ENCODE assay signal across 8 mouse cellular contexts in genomic region chr19:6305517-6306115, GRCm38 (mm10). TPM values are rescaled to one million over a fixed set of nuclear protein-coding genes. Genes with fewer than 3 reads are reported as not detected.
A peak's percentile ranks its signal among the peaks of the same experiment; 100 is the strongest.
DNase-seq lines count a peak whose midpoint lies in the region; ATAC-seq and TF ChIP-seq lines count a peak whose summit lies in the region.

No protein-coding gene starts in this region.

- H3K9me3 ChIP-seq in ES-Bruce4 (replicated peaks; ENCODE audit: control insufficient read depth, insufficient read depth, low read length, poor library complexity, severe bottlenecking), result no peaks in the 10 kb centered on the region
- H3K9me3 ChIP-seq in forebrain, embryonic 15.5 days, result no peaks in the 10 kb centered on the region
- H3K9me3 ChIP-seq in liver, embryonic 14.5 days (ENCODE audit: control insufficient read depth, low read length), result no peaks in the 10 kb centered on the region

- H3K36me3 ChIP-seq in heart, adult 2 months (ENCODE audit: control insufficient read depth, insufficient read depth, low read length), result peaks cover 12% of the 10 kb centered on the region
- H3K36me3 ChIP-seq in ES-Bruce4 (ENCODE audit: control insufficient read depth, insufficient read depth, low read length, poor library complexity, severe bottlenecking), result peaks cover 15% of the 10 kb centered on the region
- H3K36me3 ChIP-seq in forebrain, embryonic 15.5 days, result 0 out of 2 replicates have a peak, but pooled peaks cover 4% of the 10 kb centered on the region
- no peaks in the 10 kb centered on the region for H3K36me3 ChIP-seq in liver, embryonic 14.5 days (replicated peaks; ENCODE audit: control insufficient read depth, insufficient read depth, low read depth)

- TF ChIP-seq EP300 in heart, adult 2 months (IDR thresholded peaks at IDR 0.05; ENCODE audit: insufficient read depth, low read depth, low read length), result no peak
- TF ChIP-seq EP300 in ES-Bruce4 (IDR thresholded peaks at IDR 0.05; ENCODE audit: insufficient read depth, low read depth, low read length), result no peak
- TF ChIP-seq EP300 in liver, embryonic 14.5 days (IDR thresholded peaks at IDR 0.05; ENCODE audit: low read depth), result no peak

- ATAC-seq in forebrain, embryonic 15.5 days (replicated peaks), result no peak
- no peak for ATAC-seq in liver, embryonic 14.5 days (ENCODE audit: insufficient read depth)

- intact Hi-C loops in heart, adult 2 months (cut with DNase I), result no loop called here

- DNase-seq in heart, adult 2 months, result no peak
- no peak for DNase-seq in heart, adult 8-10 months (ENCODE audit: low spot score)
- DNase-seq in liver, embryonic 14.5 days (ENCODE audit: low read depth in 3 of 3, low spot score in 3 of 3), result no peak
- no peak for DNase-seq in frontal cortex, postnatal 14 days (ENCODE audit: low spot score in 2 of 2)
- no peak for DNase-seq in adrenal gland, postnatal 10 days
- no peak for DNase-seq in embryo, embryonic 10.5 days (ENCODE audit: low spot score)

- peak overlapping the region; percentile 77 for H3K4me3 ChIP-seq in heart, adult 2 months
- peak overlapping the region; percentile 78 for H3K4me3 ChIP-seq in ES-Bruce4 (ENCODE audit: low read depth, low read length)
- peak overlapping the region; percentile 53 for H3K4me3 ChIP-seq in forebrain, embryonic 15.5 days
- peak overlapping the region; percentile 70 to 81 for H3K4me3 ChIP-seq in liver, embryonic 14.5 days (ENCODE audit: insufficient read depth in 1 of 2, low read depth in 2 of 2, low read length in 2 of 2)

- H3K4me2 ChIP-seq in forebrain, embryonic 15.5 days (replicated peaks), result peak overlapping the region; percentile 67
- peak overlapping the region; percentile 85 for H3K4me2 ChIP-seq in liver, embryonic 14.5 days (ENCODE audit: low read depth)

- no peaks in the 10 kb centered on the region for H3K79me2 ChIP-seq in heart, adult 2 months (replicated peaks; ENCODE audit: control insufficient read depth, insufficient read depth, low read length)

- 63% methylated on average over 8 of the region's 8 CpGs for WGBS in heart, adult 2 months
- 59% methylated on average over 8 of the region's 8 CpGs for WGBS in forebrain, embryonic 15.5 days
- 55% methylated on average over 8 of the region's 8 CpGs for WGBS in liver, embryonic 14.5 days (ENCODE audit: insufficient replicate concordance)

- H3K9ac ChIP-seq in heart, adult 2 months (ENCODE audit: low read depth, low read length), result no peak overlapping the region
- peak overlapping the region; percentile 76 for H3K9ac ChIP-seq in ES-Bruce4 (ENCODE audit: low read depth, poor library complexity, severe bottlenecking)
- H3K9ac ChIP-seq in forebrain, embryonic 15.5 days (replicated peaks), result no peak overlapping the region
- H3K9ac ChIP-seq in liver, embryonic 14.5 days (replicated peaks), result peak overlapping the region; percentile 75

- peaks cover 25% of the 10 kb centered on the region for H3K4me1 ChIP-seq in heart, adult 2 months (ENCODE audit: control insufficient read depth, insufficient read depth, low read length)
- H3K4me1 ChIP-seq in ES-Bruce4 (ENCODE audit: control insufficient read depth, insufficient read depth, low read length), result peaks cover 2% of the 10 kb centered on the region
- H3K4me1 ChIP-seq in forebrain, embryonic 15.5 days, result peaks cover 11% of the 10 kb centered on the region
- peaks cover 26 to 52% of the 10 kb centered on the region in 2 experiments for H3K4me1 ChIP-seq in liver, embryonic 14.5 days (replicated peaks; ENCODE audit: control insufficient read depth in 2 of 2, insufficient read depth in 2 of 2, low read length in 1 of 2)

- no peak for TF ChIP-seq POLR2A in heart, adult 2 months (IDR thresholded peaks at IDR 0.05; ENCODE audit: insufficient read depth, low read depth, low read length)
- no peak for TF ChIP-seq POLR2A in ES-Bruce4 (IDR thresholded peaks at IDR 0.05; ENCODE audit: insufficient read depth, low read length)

- no peaks in the 10 kb centered on the region for H3K27me3 ChIP-seq in heart, adult 2 months (ENCODE audit: control insufficient read depth, insufficient read depth, low read length)
- H3K27me3 ChIP-seq in ES-Bruce4 (ENCODE audit: control insufficient read depth, insufficient read depth, low read length, poor library complexity, severe bottlenecking), result no peaks in the 10 kb centered on the region
- no peaks in the 10 kb centered on the region for H3K27me3 ChIP-seq in forebrain, embryonic 15.5 days
- H3K27me3 ChIP-seq in liver, embryonic 14.5 days (ENCODE audit: control insufficient read depth, insufficient read depth, low read length), result no peaks in the 10 kb centered on the region

- peak overlapping the region; percentile 92 for H3K27ac ChIP-seq in heart, adult 2 months
- no peak overlapping the region for H3K27ac ChIP-seq in ES-Bruce4 (ENCODE audit: insufficient read depth, low read length)
- H3K27ac ChIP-seq in forebrain, embryonic 15.5 days (replicated peaks), result no peak overlapping the region
- peak overlapping the region; percentile 61 for H3K27ac ChIP-seq in liver, embryonic 14.5 days

- TF ChIP-seq CTCF in heart, adult 2 months (IDR thresholded peaks at IDR 0.05), result no peak
- no peak for TF ChIP-seq CTCF in ES-Bruce4 (IDR thresholded peaks at IDR 0.05; ENCODE audit: low read depth, low read length)
- TF ChIP-seq CTCF in liver, embryonic 14.5 days (IDR thresholded peaks at IDR 0.05; ENCODE audit: low read depth), result no peak

RNA-seq across cellular contexts. Expression of gene Cdc42bpg, which starts 0.6 kb away (rescaled TPM):
- 10 to 100 TPM; 11.7 to 13.9 TPM for total RNA-seq in heart, adult 2 months (2021)
- polyA plus RNA-seq in heart, adult 2 months (2012; rRNA removed), result 7.0 and 7.7 TPM in 2 replicates
- total RNA-seq in heart, adult 8-10 months (2022), result 10 to 100 TPM; 14.7 to 17.1 (median 15.4) TPM
- 57.7 and 60.5 TPM in 2 replicates for polyA plus RNA-seq in ES-Bruce4 (2011; ENCODE audit: insufficient read depth, insufficient read length, low read depth, missing spikeins)
- polyA plus RNA-seq in forebrain, embryonic 15.5 days (2015; fragmentation: Nextera tagmentation; extraction: Ambion mirVana), result 0.31 and 0.67 TPM in 2 replicates
- polyA plus RNA-seq in liver, embryonic 14.5 days (2012; rRNA removed), result 2.0 and 2.1 TPM in 2 replicates
- polyA plus RNA-seq in liver, embryonic 14.5 days (2014; fragmentation: Nextera tagmentation; extraction: Ambion mirVana), result 0.32 and 0.33 TPM in 2 replicates
- 10 to 100 TPM; 10.3 to 11.6 TPM for total RNA-seq in adrenal gland, postnatal 10 days (2021)

RNA-seq across cellular contexts. Expression of gene Ehd1, which starts 29.1 kb away (rescaled TPM):
- 100 to 1,000 TPM in 1 of 2 experiments, 10 to 100 TPM in 1; 98.0 to 120 TPM for total RNA-seq in heart, adult 2 months (2021)
- polyA plus RNA-seq in heart, adult 2 months (2012; rRNA removed), result 111 and 142 TPM in 2 replicates
- 10 to 100 TPM; 88.7 to 99.1 (median 92.3) TPM for total RNA-seq in heart, adult 8-10 months (2022)
- 81.0 and 81.6 TPM in 2 replicates for polyA plus RNA-seq in ES-Bruce4 (2011; ENCODE audit: insufficient read depth, insufficient read length, low read depth, missing spikeins)
- 88.1 TPM in 2 replicates for polyA plus RNA-seq in forebrain, embryonic 15.5 days (2015; fragmentation: Nextera tagmentation; extraction: Ambion mirVana)
- 65.3 and 81.6 TPM in 2 replicates for polyA plus RNA-seq in liver, embryonic 14.5 days (2012; rRNA removed)
- 38.0 and 49.6 TPM in 2 replicates for polyA plus RNA-seq in liver, embryonic 14.5 days (2014; fragmentation: Nextera tagmentation; extraction: Ambion mirVana)
- total RNA-seq in adrenal gland, postnatal 10 days (2021), result 100 to 1,000 TPM; 104 to 106 TPM

RNA-seq across cellular contexts. Expression of gene Men1, which starts 29.2 kb away (rescaled TPM):
- total RNA-seq in heart, adult 2 months (2021), result 10 to 100 TPM; 13.9 to 14.0 TPM
- polyA plus RNA-seq in heart, adult 2 months (2012; rRNA removed), result 19.4 and 19.6 TPM in 2 replicates
- 10 to 100 TPM in 3 of 4 experiments, 1 to 10 TPM in 1; 10.0 to 16.0 (median 12.3) TPM for total RNA-seq in heart, adult 8-10 months (2022)
- polyA plus RNA-seq in ES-Bruce4 (2011; ENCODE audit: insufficient read depth, insufficient read length, low read depth, missing spikeins), result 34.8 and 40.5 TPM in 2 replicates
- polyA plus RNA-seq in forebrain, embryonic 15.5 days (2015; fragmentation: Nextera tagmentation; extraction: Ambion mirVana), result 94.6 and 97.7 TPM in 2 replicates
- polyA plus RNA-seq in liver, embryonic 14.5 days (2012; rRNA removed), result 19.9 and 20.4 TPM in 2 replicates
- polyA plus RNA-seq in liver, embryonic 14.5 days (2014; fragmentation: Nextera tagmentation; extraction: Ambion mirVana), result 12.5 and 13.5 TPM in 2 replicates
- total RNA-seq in adrenal gland, postnatal 10 days (2021), result 10 to 100 TPM; 37.1 to 38.7 TPM

RNA-seq across cellular contexts. Expression of gene Map4k2, which starts 35.3 kb away (rescaled TPM):
- total RNA-seq in heart, adult 2 months (2021), result 10 to 100 TPM; 36.1 to 38.4 TPM
- polyA plus RNA-seq in heart, adult 2 months (2012; rRNA removed), result 88.9 and 107 TPM in 2 replicates
- 10 to 100 TPM; 33.4 to 44.4 (median 34.7) TPM for total RNA-seq in heart, adult 8-10 months (2022)
- polyA plus RNA-seq in ES-Bruce4 (2011; ENCODE audit: insufficient read depth, insufficient read length, low read depth, missing spikeins), result 10.7 and 16.9 TPM in 2 replicates
- polyA plus RNA-seq in forebrain, embryonic 15.5 days (2015; fragmentation: Nextera tagmentation; extraction: Ambion mirVana), result 12.7 and 14.1 TPM in 2 replicates
- 15.9 and 17.6 TPM in 2 replicates for polyA plus RNA-seq in liver, embryonic 14.5 days (2012; rRNA removed)
- polyA plus RNA-seq in liver, embryonic 14.5 days (2014; fragmentation: Nextera tagmentation; extraction: Ambion mirVana), result 3.0 and 3.7 TPM in 2 replicates
- 10 to 100 TPM; 35.9 to 54.6 TPM for total RNA-seq in adrenal gland, postnatal 10 days (2021)

RNA-seq across cellular contexts. Expression of gene Sf1, which starts 57.9 kb away (rescaled TPM):
- total RNA-seq in heart, adult 2 months (2021), result 100 to 1,000 TPM in 1 of 2 experiments, 10 to 100 TPM in 1; 93.0 to 103 TPM
- polyA plus RNA-seq in heart, adult 2 months (2012; rRNA removed), result 51.7 and 58.5 TPM in 2 replicates
- 100 to 1,000 TPM in 1 of 4 experiments, 10 to 100 TPM in 3; 84.3 to 103 (median 91.3) TPM for total RNA-seq in heart, adult 8-10 months (2022)
- polyA plus RNA-seq in ES-Bruce4 (2011; ENCODE audit: insufficient read depth, insufficient read length, low read depth, missing spikeins), result 333 and 355 TPM in 2 replicates
- 119 and 134 TPM in 2 replicates for polyA plus RNA-seq in forebrain, embryonic 15.5 days (2015; fragmentation: Nextera tagmentation; extraction: Ambion mirVana)
- polyA plus RNA-seq in liver, embryonic 14.5 days (2012; rRNA removed), result 57.4 and 60.9 TPM in 2 replicates
- polyA plus RNA-seq in liver, embryonic 14.5 days (2014; fragmentation: Nextera tagmentation; extraction: Ambion mirVana), result 57.9 and 65.0 TPM in 2 replicates
- total RNA-seq in adrenal gland, postnatal 10 days (2021), result 100 to 1,000 TPM; 166 to 186 TPM

Comparison
In these comparisons a context has a peak if more than half of its experiments do, and no peak if none do; other contexts are left out.
1. H3K27ac ChIP-seq: peak in heart, adult 2 months (single experiment) and liver, embryonic 14.5 days (single experiment); none in ES-Bruce4 (single experiment) and forebrain, embryonic 15.5 days (single experiment).
2. H3K9ac ChIP-seq: peak in ES-Bruce4 (single experiment) and liver, embryonic 14.5 days (single experiment); none in heart, adult 2 months (single experiment) and forebrain, embryonic 15.5 days (single experiment).
3. Peak in every context shown above with its lines, with median percentiles within 50 percentile points of each other: H3K4me3 ChIP-seq.